Mouse (Mus musculus) limb, embryonic 10.5 days (tissue): ENCODE data around the gene Wrap73. TPM values are rescaled to one million over a fixed set of nuclear protein-coding genes. Genes with fewer than 3 reads are reported as not detected.

Source experiments
- DNase-seq: peaks from one replicate; pipeline ENCODE4 v3.0.0-alpha.2; 2017; ENCODE audit warnings: low spot score
- H3K27ac ChIP-seq: fragments of 300-500 bp; sonication (generic); 2 replicates; pipeline ENCODE4 v1.5.1; 2016; ENCODE audit warnings: mild to moderate bottlenecking
- H3K27me3 ChIP-seq: fragments of 300-500 bp; sonication (generic); 2 replicates; pipeline ENCODE4 v1.6.1; 2016; ENCODE audit warnings: low read depth, mild to moderate bottlenecking; ENCODE audit not compliant: poor library complexity, severe bottlenecking
- H3K36me3 ChIP-seq: fragments of 300-500 bp; sonication (generic); 2 replicates; pipeline ENCODE4 v1.6.1; 2016; ENCODE audit warnings: mild to moderate bottlenecking, moderate library complexity
- H3K4me1 ChIP-seq: fragments of 300-500 bp; sonication (generic); 2 replicates; pipeline ENCODE4 v1.6.1; 2016
- H3K4me3 ChIP-seq: fragments of 300-500 bp; sonication (generic); 2 replicates; pipeline ENCODE4 v1.5.1; 2016; ENCODE audit warnings: mild to moderate bottlenecking, moderate library complexity
- H3K9me3 ChIP-seq: fragments of 300-500 bp; sonication (generic); replicated peaks from 2 replicates; pipeline ENCODE4 v1.6.1; 2016; ENCODE audit warnings: mild to moderate bottlenecking
- WGBS: fragments of 180-500 bp; shearing (Covaris S2); methylation state at CpG from one replicate; pipeline ENCODE4 v1.1.7; 2016; 5-methylcytosine and 5-hydroxymethylcytosine counted together
- polyA plus RNA-seq: library from polyadenylated mRNA; unstranded; fragments of >200 nt; fragmentation: Nextera tagmentation; extraction: Ambion mirVana; gene quantifications from 2 replicates; pipeline ENCODE4 v1.2.1, GENCODE M21; 2016

Gene Wrap73
- polyA plus RNA-seq, 1 experiment from 2014 or later: 49.0 TPM

- peak overlapping the region; percentile 94; the same call in 1 of the 2 replicates for H3K4me3 ChIP-seq
- peak; percentile 47 for DNase-seq
- peaks cover 71% of the 10 kb centered on the region for H3K27me3 ChIP-seq
- peaks cover 7% of the 10 kb centered on the region for H3K36me3 ChIP-seq
- no peaks in the 10 kb centered on the region for H3K9me3 ChIP-seq
- WGBS: 2% methylated on average over 42 of the region's 42 CpGs
- peaks cover 41% of the 10 kb centered on the region for H3K4me1 ChIP-seq
- no peak overlapping the region for H3K27ac ChIP-seq
Observed at GRCm38 (mm10) chr4:154141009-154141867, 934 bp upstream of the Wrap73 start.

DNA sequence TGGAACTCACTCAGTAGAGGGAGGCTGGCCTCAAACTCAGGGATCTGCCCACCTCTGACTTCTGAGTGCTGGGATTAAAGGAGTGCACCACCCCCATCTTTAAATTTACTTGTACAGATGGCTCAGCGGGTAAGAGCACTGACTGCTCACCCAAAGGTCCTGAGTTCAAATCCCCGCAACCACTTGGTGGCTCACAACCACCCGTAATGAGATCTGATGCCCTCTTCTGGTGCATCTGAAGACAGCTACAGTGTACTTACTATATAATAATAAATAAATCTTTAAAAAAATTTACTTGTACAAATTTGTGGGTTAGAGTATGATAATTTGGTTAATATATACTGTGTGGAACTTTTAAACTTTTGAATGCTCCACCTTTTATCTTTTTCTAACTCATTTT is 2.5 kb downstream of the Wrap73 start:
- Histone ChIP-seq H3K4me3 (no peak overlapping the region), H3K9me3 (no peaks in the 10 kb centered on the region), H3K27me3 (peaks cover 36% of the 10 kb centered on the region), H3K36me3 (peaks cover 42% of the 10 kb centered on the region), H3K27ac (no peak overlapping the region), H3K4me1 (peaks cover 36% of the 10 kb centered on the region)
- 84% methylated on average over 3 of the region's 3 CpGs for WGBS
- no peak for DNase-seq

DNA sequence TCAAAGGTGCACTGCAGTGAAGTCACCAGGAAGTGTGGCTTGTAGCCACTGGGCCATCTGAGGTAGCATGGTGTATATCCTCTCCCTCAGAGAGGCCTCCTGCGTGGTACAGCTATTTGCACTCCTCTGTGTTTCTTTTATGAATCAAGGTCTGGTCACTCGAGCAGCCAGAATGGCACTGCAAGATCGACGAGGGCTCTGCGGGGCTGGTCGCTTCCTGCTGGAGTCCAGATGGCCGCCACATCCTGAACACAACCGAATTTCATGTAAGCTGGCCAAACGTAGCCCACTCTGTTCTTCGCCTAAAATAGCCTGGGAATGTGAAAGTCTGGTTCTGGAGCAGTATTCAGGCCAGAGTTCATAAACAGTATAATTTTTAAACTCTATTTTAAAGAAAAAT is 4.2 kb downstream of the Wrap73 start:
- H3K4me1 ChIP-seq: peaks cover 19% of the 10 kb centered on the region
- no peak overlapping the region for H3K4me3 ChIP-seq
- 84% methylated on average over 10 of the region's 10 CpGs for WGBS
- H3K36me3 ChIP-seq: peaks cover 59% of the 10 kb centered on the region
- H3K27me3 ChIP-seq: peaks cover 20% of the 10 kb centered on the region
- no peak overlapping the region for H3K27ac ChIP-seq
- DNase-seq: no peak
- no peaks in the 10 kb centered on the region for H3K9me3 ChIP-seq

GRCm38 (mm10) chr4:154154104-154154503 is 11.9 kb downstream of the Wrap73 start:
- H3K27ac ChIP-seq: no peak overlapping the region
- peaks cover 95% of the 10 kb centered on the region for H3K36me3 ChIP-seq
- H3K4me3 ChIP-seq: no peak overlapping the region
- no peaks in the 10 kb centered on the region for H3K9me3 ChIP-seq
- peaks cover 3% of the 10 kb centered on the region for H3K4me1 ChIP-seq
- no peaks in the 10 kb centered on the region for H3K27me3 ChIP-seq
- DNase-seq: no peak
- WGBS: 81% methylated on average over 11 of the region's 11 CpGs

GRCm38 (mm10) chr4:154156050-154156449 is 13.9 kb downstream of the Wrap73 start:
- Histone ChIP-seq H3K27me3 (no peaks in the 10 kb centered on the region), H3K9me3 (no peaks in the 10 kb centered on the region), H3K4me1 (peaks cover 19% of the 10 kb centered on the region), H3K4me3 (no peak overlapping the region), H3K36me3 (peaks cover 76% of the 10 kb centered on the region), H3K27ac (no peak overlapping the region)
- 86% methylated on average over 7 of the region's 7 CpGs for WGBS
- DNase-seq: no peak

GRCm38 (mm10) chr4:154157970-154158662 is 15.9 kb downstream of the Wrap73 start:
- 95% methylated on average over 14 of the region's 14 CpGs for WGBS
- no peak for DNase-seq
- peaks cover 56% of the 10 kb centered on the region for H3K36me3 ChIP-seq
- no peak overlapping the region for H3K4me3 ChIP-seq
- peaks cover 25% of the 10 kb centered on the region for H3K4me1 ChIP-seq
- H3K9me3 ChIP-seq: no peaks in the 10 kb centered on the region
- no peaks in the 10 kb centered on the region for H3K27me3 ChIP-seq
- no peak overlapping the region for H3K27ac ChIP-seq

- Histone ChIP-seq H3K4me3 (peak overlapping the region; percentile 99; the same call in 1 of the 2 replicates), H3K4me1 (peaks cover 25% of the 10 kb centered on the region), H3K36me3 (peaks cover 50% of the 10 kb centered on the region), H3K9me3 (no peaks in the 10 kb centered on the region), H3K27me3 (no peaks in the 10 kb centered on the region), H3K27ac (no peak overlapping the region)
- WGBS: 23% methylated on average over 6 of the region's 6 CpGs
- DNase-seq: peak; percentile 85
Observed at GRCm38 (mm10) chr4:154159002-154159401, 16.8 kb downstream of the Wrap73 start.

GRCm38 (mm10) chr4:154159961-154160537 is 17.9 kb downstream of the Wrap73 start:
- peak overlapping the region; percentile 99 for H3K4me3 ChIP-seq

GRCm38 (mm10) chr4:154160538-154161390 is 18.6 kb downstream of the Wrap73 start, which contains the start of gene Tprgl:
TSS of gene Tprgl (minus strand) at chr4:154160666.
- Histone ChIP-seq H3K9me3 (no peaks in the 10 kb centered on the region), H3K27ac (peak within 1 kb of the TSS; percentile 85), H3K4me1 (peaks cover 25% of the 10 kb centered on the region), H3K4me3 (peak within 1 kb of the TSS; percentile 99), H3K27me3 (no peaks in the 10 kb centered on the region), H3K36me3 (peaks cover 32% of the 10 kb centered on the region)
- WGBS: under 1% methylated on average over 75 of the region's 75 CpGs
- DNase-seq: peak; percentile 97

More at GRCm38 (mm10) chr4:154159961-154160537, 17.9 kb downstream of the Wrap73 start:
- H3K4me1 ChIP-seq: peaks cover 25% of the 10 kb centered on the region
- 3% methylated on average over 47 of the region's 47 CpGs for WGBS
- H3K27me3 ChIP-seq: no peaks in the 10 kb centered on the region
- H3K36me3 ChIP-seq: peaks cover 39% of the 10 kb centered on the region
- no peaks in the 10 kb centered on the region for H3K9me3 ChIP-seq
- no peak for DNase-seq
- H3K27ac ChIP-seq: peak overlapping the region; percentile 85

GRCm38 (mm10) chr4:154163296-154163695 is 21.1 kb downstream of the Wrap73 start:
- Histone ChIP-seq H3K9me3 (no peaks in the 10 kb centered on the region), H3K4me1 (peaks cover 25% of the 10 kb centered on the region), H3K4me3 (no peak overlapping the region), H3K27me3 (peaks cover 9% of the 10 kb centered on the region), H3K36me3 (peaks cover 7% of the 10 kb centered on the region), H3K27ac (no peak overlapping the region)
- peak; percentile 84 for DNase-seq
- 18% methylated on average over 7 of the region's 7 CpGs for WGBS

GRCm38 (mm10) chr4:154167053-154167452 is 24.9 kb downstream of the Wrap73 start:
- H3K4me3 ChIP-seq: no peak overlapping the region
- 27% methylated on average over 5 of the region's 5 CpGs for WGBS
- no peak overlapping the region for H3K27ac ChIP-seq
- H3K9me3 ChIP-seq: no peaks in the 10 kb centered on the region
- H3K4me1 ChIP-seq: peaks cover 31% of the 10 kb centered on the region
- no peaks in the 10 kb centered on the region for H3K36me3 ChIP-seq
- peaks cover 42% of the 10 kb centered on the region for H3K27me3 ChIP-seq
- peak; percentile 76 for DNase-seq

- WGBS: 2% methylated on average over 15 of the region's 15 CpGs
- peak overlapping the region; percentile 72 for H3K4me3 ChIP-seq
- H3K27me3 ChIP-seq: peaks cover 63% of the 10 kb centered on the region
- H3K27ac ChIP-seq: no peak overlapping the region
- DNase-seq: no peak
- no peaks in the 10 kb centered on the region for H3K9me3 ChIP-seq
- H3K4me1 ChIP-seq: peaks cover 61% of the 10 kb centered on the region
- no peaks in the 10 kb centered on the region for H3K36me3 ChIP-seq
Observed at GRCm38 (mm10) chr4:154170021-154170420, 27.8 kb downstream of the Wrap73 start.
